Mouse (Mus musculus) olfactory bulb, adult 2 months (tissue): ENCODE data around the gene Fkbp9.

Source experiments
- CTCF ChIP-seq: fragments of 200-500 bp; IDR thresholded peaks from 2 replicates; pipeline ENCODE4 v1.5.1; 2012; ENCODE audit warnings: low read depth, mild to moderate bottlenecking, low read length, moderate library complexity; ENCODE audit not compliant: insufficient read depth
- POLR2A ChIP-seq: fragments of 200-500 bp; IDR thresholded peaks from 2 replicates; pipeline ENCODE4 v1.6.1; 2012; ENCODE audit warnings: mild to moderate bottlenecking, low read depth, low read length, moderate library complexity; ENCODE audit not compliant: insufficient read depth

GRCm38 (mm10) chr6:56806195-56806594, 25.7 kb upstream of the Fkbp9 start:
- no peak for TF ChIP-seq CTCF
- TF ChIP-seq POLR2A: no peak
